Mouse (Mus musculus): Measurements from ENCODE around the gene Top2a.

GRCm38 (mm10) chr11:98971316-98972031 lies 52.5 kb downstream of the Top2a start:
- TF ChIP-seq POLR2A (IDR thresholded peaks at IDR 0.05; ENCODE audit: borderline replicate concordance, control insufficient read depth, low read depth, low read length) = no peak
- no peak for TF ChIP-seq CTCF (IDR thresholded peaks at IDR 0.05; ENCODE audit: control insufficient read depth, insufficient read depth, low read length)

Data from bone marrow, adult 2 months (tissue).